Mouse (Mus musculus) heart, embryonic 12.5 days (tissue): ENCODE measurements around the gene Lrch3. TPM values are rescaled to one million over a fixed set of nuclear protein-coding genes. Genes with fewer than 3 reads are reported as not detected.
A peak's percentile ranks its signal among the peaks of the same experiment; 100 is the strongest.

Experiments
- ATAC-seq: fragments of 200-750 bp; cut with Nextera tagmentation; 2 replicates; pipeline ENCODE4 v1.8.0; 2017; ENCODE audit warnings: moderate TSS enrichment, moderate library complexity; ENCODE audit not compliant: insufficient number of reproducible peaks, low FRiP score
- H3K27ac ChIP-seq: fragments of 300-500 bp; sonication (generic); 2 replicates; pipeline ENCODE4 v1.5.1; 2016; ENCODE audit warnings: mild to moderate bottlenecking, moderate library complexity; ENCODE audit not compliant: poor library complexity, severe bottlenecking
- H3K27me3 ChIP-seq: fragments of 300-500 bp; sonication (generic); replicated peaks from 2 replicates; pipeline ENCODE4 v1.6.1; 2016; ENCODE audit warnings: mild to moderate bottlenecking, moderate library complexity
- H3K36me3 ChIP-seq: fragments of 300-500 bp; sonication (generic); 2 replicates; pipeline ENCODE4 v1.6.1; 2016; ENCODE audit warnings: mild to moderate bottlenecking, moderate library complexity
- H3K4me1 ChIP-seq: fragments of 300-500 bp; sonication (generic); replicated peaks from 2 replicates; pipeline ENCODE4 v1.6.1; 2016; ENCODE audit warnings: mild to moderate bottlenecking
- H3K4me2 ChIP-seq: fragments of 300-500 bp; sonication (generic); 2 replicates; pipeline ENCODE4 v1.6.1; 2016; ENCODE audit warnings: mild to moderate bottlenecking, moderate library complexity
- H3K4me3 ChIP-seq: fragments of 300-500 bp; sonication (generic); 2 replicates; pipeline ENCODE4 v1.5.1; 2016; ENCODE audit warnings: mild to moderate bottlenecking
- H3K9ac ChIP-seq: fragments of 300-500 bp; sonication (generic); 2 replicates; pipeline ENCODE4 v1.6.1; 2016; ENCODE audit warnings: mild to moderate bottlenecking, moderate library complexity
- H3K9me3 ChIP-seq: fragments of 300-500 bp; sonication (generic); replicated peaks from 2 replicates; pipeline ENCODE4 v1.6.1; 2016; ENCODE audit warnings: mild to moderate bottlenecking, moderate library complexity
- WGBS: fragments of 180-500 bp; shearing (Covaris S2); methylation state at CpG from one replicate; pipeline ENCODE4 v1.1.7; 2016; 5-methylcytosine and 5-hydroxymethylcytosine counted together
- polyA plus RNA-seq: library from polyadenylated mRNA; unstranded; fragments of >200 nt; fragmentation: Nextera tagmentation; extraction: Ambion mirVana; gene quantifications from 2 replicates; pipeline ENCODE4 v1.2.1, GENCODE M21; 2016

The Lrch3 gene
- polyA plus RNA-seq, 1 experiment from 2014 or later: 24.0 TPM

GRCm38 (mm10) chr16:32984631-32985030 is 70.7 kb downstream of the Lrch3 start:
- ATAC-seq: no peak
- Histone ChIP-seq H3K4me2 (no peak overlapping the region), H3K4me3 (no peak overlapping the region), H3K27me3 (no peaks in the 10 kb centered on the region), H3K27ac (no peak overlapping the region), H3K9ac (no peak overlapping the region), H3K4me1 (no peaks in the 10 kb centered on the region), H3K36me3 (peaks cover 59% of the 10 kb centered on the region), H3K9me3 (no peaks in the 10 kb centered on the region)
- WGBS: 89% methylated on average over 2 of the region's 2 CpGs

- no peak overlapping the region for H3K4me2 ChIP-seq
These were observed 78.3 kb downstream of the Lrch3 start for GRCm38 (mm10) chr16:32992158-32992557.

GRCm38 (mm10) chr16:33005216-33005615 is 91.3 kb downstream of the Lrch3 start:
- Histone ChIP-seq H3K36me3 (peaks cover 67% of the 10 kb centered on the region), H3K9ac (no peak overlapping the region), H3K27ac (peak overlapping the region; percentile 60), H3K27me3 (no peaks in the 10 kb centered on the region), H3K9me3 (peaks cover 2% of the 10 kb centered on the region; the same call in 1 of the 2 replicates), H3K4me2 (peak overlapping the region; percentile 43), H3K4me3 (no peak overlapping the region), H3K4me1 (peaks cover 12% of the 10 kb centered on the region)
- WGBS: 18% methylated on average over 9 of the region's 9 CpGs
- ATAC-seq: no peak

More at GRCm38 (mm10) chr16:32992158-32992557, 78.3 kb downstream of the Lrch3 start:
- H3K27ac ChIP-seq: no peak overlapping the region
- no peak overlapping the region for H3K4me3 ChIP-seq
- no peaks in the 10 kb centered on the region for H3K27me3 ChIP-seq
- WGBS: 88% methylated on average over 5 of the region's 5 CpGs
- no peak for ATAC-seq
- peaks cover 66% of the 10 kb centered on the region for H3K36me3 ChIP-seq
- no peaks in the 10 kb centered on the region for H3K9me3 ChIP-seq
- no peak overlapping the region for H3K9ac ChIP-seq
- no peaks in the 10 kb centered on the region for H3K4me1 ChIP-seq

GRCm38 (mm10) chr16:33006888-33007287 is 93.0 kb downstream of the Lrch3 start:
- H3K4me3 ChIP-seq: no peak overlapping the region
- no peak overlapping the region for H3K27ac ChIP-seq
- H3K9me3 ChIP-seq: no peaks in the 10 kb centered on the region
- peaks cover 65% of the 10 kb centered on the region for H3K36me3 ChIP-seq
- no peaks in the 10 kb centered on the region for H3K27me3 ChIP-seq
- 87% methylated on average over 7 of the region's 7 CpGs for WGBS
- peaks cover 12% of the 10 kb centered on the region for H3K4me1 ChIP-seq
- ATAC-seq: no peak
- no peak overlapping the region for H3K9ac ChIP-seq
- no peak overlapping the region for H3K4me2 ChIP-seq

- Histone ChIP-seq H3K4me3 (no peak overlapping the region), H3K4me1 (peaks cover 12% of the 10 kb centered on the region), H3K9ac (no peak overlapping the region), H3K36me3 (peaks cover 65% of the 10 kb centered on the region), H3K27ac (no peak overlapping the region), H3K27me3 (no peaks in the 10 kb centered on the region), H3K9me3 (no peaks in the 10 kb centered on the region), H3K4me2 (no peak overlapping the region)
- WGBS: 91% methylated on average over 7 of the region's 7 CpGs
- ATAC-seq: no peak
These were observed 93.5 kb downstream of the Lrch3 start for GRCm38 (mm10) chr16:33007436-33007835.

- H3K27ac ChIP-seq: no peak overlapping the region
- no peaks in the 10 kb centered on the region for H3K9me3 ChIP-seq
- H3K4me3 ChIP-seq: no peak overlapping the region
- WGBS: 92% methylated on average over 6 of the region's 6 CpGs
- peaks cover 82% of the 10 kb centered on the region for H3K36me3 ChIP-seq
- H3K4me1 ChIP-seq: peaks cover 5% of the 10 kb centered on the region
- no peak overlapping the region for H3K4me2 ChIP-seq
- H3K27me3 ChIP-seq: no peaks in the 10 kb centered on the region
- ATAC-seq: no peak
- H3K9ac ChIP-seq: no peak overlapping the region
These were observed 96.3 kb downstream of the Lrch3 start for GRCm38 (mm10) chr16:33010166-33010565.

- WGBS: 92% methylated on average over 5 of the region's 5 CpGs
- no peaks in the 10 kb centered on the region for H3K4me1 ChIP-seq
- H3K9me3 ChIP-seq: no peaks in the 10 kb centered on the region
- H3K4me2 ChIP-seq: no peak overlapping the region
- H3K9ac ChIP-seq: no peak overlapping the region
- H3K27ac ChIP-seq: no peak overlapping the region
- no peaks in the 10 kb centered on the region for H3K27me3 ChIP-seq
- H3K36me3 ChIP-seq: peaks cover 74% of the 10 kb centered on the region
- H3K4me3 ChIP-seq: no peak overlapping the region
- ATAC-seq: no peak
These were observed 99.9 kb downstream of the Lrch3 start for GRCm38 (mm10) chr16:33013801-33014200.

GRCm38 (mm10) chr16:33014921-33015320 is 101.0 kb downstream of the Lrch3 start:
- Histone ChIP-seq H3K9ac (no peak overlapping the region), H3K27ac (no peak overlapping the region), H3K36me3 (peaks cover 63% of the 10 kb centered on the region), H3K9me3 (no peaks in the 10 kb centered on the region), H3K4me1 (no peaks in the 10 kb centered on the region), H3K27me3 (no peaks in the 10 kb centered on the region), H3K4me2 (no peak overlapping the region), H3K4me3 (no peak overlapping the region)
- WGBS: 86% methylated on average over 1 of the region's 1 CpGs
- no peak for ATAC-seq

GRCm38 (mm10) chr16:33015396-33015907 is 101.6 kb downstream of the Lrch3 start:
- WGBS: 92% methylated on average over 3 of the region's 3 CpGs
- ATAC-seq: no peak
- Histone ChIP-seq H3K4me1 (no peaks in the 10 kb centered on the region), H3K36me3 (peaks cover 58% of the 10 kb centered on the region), H3K9ac (no peak overlapping the region), H3K4me3 (no peak overlapping the region), H3K4me2 (no peak overlapping the region), H3K27ac (no peak overlapping the region), H3K9me3 (no peaks in the 10 kb centered on the region), H3K27me3 (no peaks in the 10 kb centered on the region)

GRCm38 (mm10) chr16:33015986-33016385 is 102.1 kb downstream of the Lrch3 start:
- peaks cover 52% of the 10 kb centered on the region for H3K36me3 ChIP-seq
- H3K9ac ChIP-seq: no peak overlapping the region
- 85% methylated on average over 2 of the region's 2 CpGs for WGBS
- H3K27me3 ChIP-seq: no peaks in the 10 kb centered on the region
- ATAC-seq: no peak
- no peak overlapping the region for H3K4me2 ChIP-seq
- H3K4me1 ChIP-seq: no peaks in the 10 kb centered on the region
- no peak overlapping the region for H3K27ac ChIP-seq
- no peaks in the 10 kb centered on the region for H3K9me3 ChIP-seq
- H3K4me3 ChIP-seq: no peak overlapping the region

GRCm38 (mm10) chr16:33017677-33018349 is 103.9 kb downstream of the Lrch3 start:
- no peak for ATAC-seq
- Histone ChIP-seq H3K4me2 (no peak overlapping the region), H3K4me1 (no peaks in the 10 kb centered on the region), H3K9ac (no peak overlapping the region), H3K27me3 (no peaks in the 10 kb centered on the region), H3K4me3 (no peak overlapping the region), H3K9me3 (no peaks in the 10 kb centered on the region), H3K27ac (no peak overlapping the region), H3K36me3 (peaks cover 38% of the 10 kb centered on the region)
- 88% methylated on average over 5 of the region's 5 CpGs for WGBS
